In the genomic region with DNA sequence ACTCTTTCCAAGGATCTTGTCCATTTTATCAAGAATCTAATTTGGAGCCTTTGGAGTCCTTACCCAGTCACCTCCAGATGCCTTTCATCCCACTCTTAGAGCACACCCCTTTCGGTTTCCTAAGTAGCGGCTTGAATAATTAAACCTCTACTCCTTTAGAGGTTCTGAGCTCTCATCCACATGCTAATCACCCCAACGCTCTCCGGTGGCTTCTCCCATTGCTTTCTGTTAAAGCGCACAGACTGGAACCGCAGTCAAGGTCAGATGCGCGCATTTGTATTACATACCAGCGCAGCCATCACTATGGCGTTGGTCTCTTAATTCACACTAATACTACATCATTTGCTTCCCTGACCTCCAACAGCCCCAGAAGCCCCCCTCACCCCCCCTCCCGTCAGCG, we compare ENCODE assay signal across 21 mouse cellular contexts. TPM values are rescaled to one million over a fixed set of nuclear protein-coding genes. Genes with fewer than 3 reads are reported as not detected.
DNase-seq lines count a peak whose midpoint lies in the region; ATAC-seq and TF ChIP-seq lines count a peak whose summit lies in the region.
"Had no signal": no experiment of that assay in that cellular context is flagged by ENCODE, and none has a peak within 500 bp of the region (broad histone marks: within the 10 kb centered on the region; RNA-seq: fewer than 3 reads in every experiment).

No protein-coding gene starts in this region.

- 5% methylated on average over 12 of the region's 12 CpGs for WGBS in forebrain, embryonic 11.5 days
- 7% methylated on average over 12 of the region's 12 CpGs for WGBS in forebrain, postnatal 0 days
- WGBS in hindbrain, postnatal 0 days: 11% methylated on average over 11 of the region's 12 CpGs
- whole genome bisulfite sequencing in hindbrain, embryonic 12.5 days: 9% methylated on average over 11 of the region's 12 CpGs
- 12% methylated on average over 10 of the region's 12 CpGs for WGBS in midbrain, postnatal 0 days

- H3K4me2 ChIP-seq in forebrain, embryonic 11.5 days (ENCODE audit: low read depth, low read length, severe bottlenecking): 0 out of 2 replicates have a peak overlapping the region, but pooled peaks have one; percentile 11
- no peak overlapping the region for H3K4me2 ChIP-seq in forebrain, postnatal 0 days (ENCODE audit: low read depth)
- peak overlapping the region; percentile 23; the same call in 1 of the 2 replicates for H3K4me2 ChIP-seq in hindbrain, postnatal 0 days (ENCODE audit: low read depth, low read length)
- H3K4me2 ChIP-seq in hindbrain, embryonic 12.5 days (replicated peaks): no peak overlapping the region; the same call in 1 of the 2 replicates
- 0 out of 2 replicates have a peak overlapping the region, but pooled peaks have one; percentile 1 for H3K4me2 ChIP-seq in midbrain, postnatal 0 days (ENCODE audit: low read depth, low read length, poor library complexity, severe bottlenecking)
- H3K4me2 ChIP-seq: embryonic facial prominence, embryonic 13.5 days; hindbrain, embryonic 15.5 days; limb, embryonic 13.5 days had no signal

- TF ChIP-seq CTCF in forebrain, postnatal 0 days (IDR thresholded peaks at IDR 0.05; ENCODE audit: low read depth): no peak
- no peak for TF ChIP-seq CTCF in hindbrain, postnatal 0 days (IDR thresholded peaks at IDR 0.05; ENCODE audit: low read depth)
- TF ChIP-seq CTCF in midbrain, postnatal 0 days (IDR thresholded peaks at IDR 0.05): no peak

- no peaks in the 10 kb centered on the region for H3K36me3 ChIP-seq in forebrain, embryonic 11.5 days (ENCODE audit: control insufficient read depth, insufficient read depth, low read length)
- no peaks in the 10 kb centered on the region for H3K36me3 ChIP-seq in forebrain, postnatal 0 days (ENCODE audit: insufficient read depth)
- H3K36me3 ChIP-seq in hindbrain, postnatal 0 days (ENCODE audit: insufficient read depth, low read length): no peaks in the 10 kb centered on the region
- H3K36me3 ChIP-seq in hindbrain, embryonic 12.5 days: no peaks in the 10 kb centered on the region
- H3K36me3 ChIP-seq in midbrain, postnatal 0 days (ENCODE audit: insufficient read depth, low read length): no peaks in the 10 kb centered on the region
- H3K36me3 ChIP-seq: embryonic facial prominence, embryonic 13.5 days; hindbrain, embryonic 15.5 days; limb, embryonic 13.5 days had no signal

- no peak overlapping the region for H3K4me3 ChIP-seq in forebrain, embryonic 11.5 days (ENCODE audit: low read depth, low read length)
- H3K4me3 ChIP-seq in forebrain, postnatal 0 days (ENCODE audit: low read depth, low read length): no peak overlapping the region
- no peak overlapping the region for H3K4me3 ChIP-seq in hindbrain, postnatal 0 days (ENCODE audit: low read length)
- H3K4me3 ChIP-seq in hindbrain, embryonic 12.5 days: no peak overlapping the region
- H3K4me3 ChIP-seq in midbrain, postnatal 0 days (ENCODE audit: low read depth, low read length): no peak overlapping the region
- H3K4me3 ChIP-seq: embryonic facial prominence, embryonic 13.5 days; heart, adult 2 months; hindbrain, embryonic 15.5 days; limb, embryonic 13.5 days; megakaryocyte, embryonic 14.5 days had no signal

- H3K27ac ChIP-seq in forebrain, embryonic 11.5 days (ENCODE audit: low read depth, low read length): no peak overlapping the region
- no peak overlapping the region for H3K27ac ChIP-seq in forebrain, postnatal 0 days (ENCODE audit: low read depth, low read length)
- H3K27ac ChIP-seq in hindbrain, postnatal 0 days: no peak overlapping the region
- H3K27ac ChIP-seq in hindbrain, embryonic 12.5 days: no peak overlapping the region
- H3K27ac ChIP-seq in midbrain, postnatal 0 days (ENCODE audit: low read depth, low read length): no peak overlapping the region
- H3K27ac ChIP-seq: embryonic facial prominence, embryonic 13.5 days; heart, adult 2 months; hindbrain, embryonic 15.5 days; limb, embryonic 13.5 days had no signal

- H3K4me1 ChIP-seq in forebrain, embryonic 11.5 days (replicated peaks; ENCODE audit: control insufficient read depth, insufficient read depth, low read length): no peaks in the 10 kb centered on the region
- no peaks in the 10 kb centered on the region for H3K4me1 ChIP-seq in forebrain, postnatal 0 days (ENCODE audit: insufficient read depth)
- no peaks in the 10 kb centered on the region for H3K4me1 ChIP-seq in hindbrain, postnatal 0 days (ENCODE audit: insufficient read depth, low read length)
- H3K4me1 ChIP-seq in hindbrain, embryonic 12.5 days: peaks cover 9% of the 10 kb centered on the region
- no peaks in the 10 kb centered on the region for H3K4me1 ChIP-seq in midbrain, postnatal 0 days (ENCODE audit: insufficient read depth, low read length)
- H3K4me1 ChIP-seq: megakaryocyte, embryonic 14.5 days had no signal

- DNase-seq in forebrain, embryonic 11.5 days (ENCODE audit: low spot score): no peak
- DNase-seq in forebrain, postnatal 0 days: no peak
- no peak for DNase-seq in hindbrain, postnatal 0 days (ENCODE audit: low spot score)
- peak; percentile 95 for DNase-seq in R1 (ENCODE audit: low read depth, low spot score)
- DNase-seq in midbrain, postnatal 0 days (ENCODE audit: low spot score): no peak
- no peak for DNase-seq in cerebellum, postnatal 25 days
- no peak for DNase-seq in gastrocnemius, adult 18-20 months (ENCODE audit: low spot score)
- DNase-seq: adrenal gland, postnatal 36 days; cerebellum, adult 9-10 months; gastrocnemius, postnatal 10 days; heart, adult 2 months; kidney, adult 11 months; kidney, postnatal 36 days; lung, postnatal 10 days had no signal

- no peak for ATAC-seq in forebrain, embryonic 11.5 days (replicated peaks; ENCODE audit: low FRiP score)
- no peak for ATAC-seq in forebrain, postnatal 0 days
- no peak for ATAC-seq in hindbrain, postnatal 0 days
- no peak for ATAC-seq in hindbrain, embryonic 12.5 days (ENCODE audit: low FRiP score)
- ATAC-seq in midbrain, postnatal 0 days (ENCODE audit: low FRiP score): no peak
- ATAC-seq: activated CD4-positive, CD25-positive, alpha-beta regulatory T cell, adult 4 months; CD4-positive, CD25-positive, alpha-beta regulatory T cell, adult 4 months had no signal

- H3K9ac ChIP-seq in forebrain, embryonic 11.5 days (ENCODE audit: low read length): no peak overlapping the region
- H3K9ac ChIP-seq in forebrain, postnatal 0 days: no peak overlapping the region
- H3K9ac ChIP-seq in hindbrain, postnatal 0 days (replicated peaks; ENCODE audit: low read length): no peak overlapping the region
- no peak overlapping the region for H3K9ac ChIP-seq in hindbrain, embryonic 12.5 days
- H3K9ac ChIP-seq in midbrain, postnatal 0 days (replicated peaks; ENCODE audit: low read length, poor library complexity, severe bottlenecking): no peak overlapping the region
- H3K9ac ChIP-seq: embryonic facial prominence, embryonic 13.5 days; hindbrain, embryonic 15.5 days; limb, embryonic 13.5 days had no signal

- no peaks in the 10 kb centered on the region for H3K9me3 ChIP-seq in forebrain, embryonic 11.5 days (ENCODE audit: control insufficient read depth, low read length)
- no peaks in the 10 kb centered on the region for H3K9me3 ChIP-seq in forebrain, postnatal 0 days (ENCODE audit: low read length)
- H3K9me3 ChIP-seq in hindbrain, postnatal 0 days (ENCODE audit: low read length): no peaks in the 10 kb centered on the region
- no peaks in the 10 kb centered on the region for H3K9me3 ChIP-seq in hindbrain, embryonic 12.5 days (replicated peaks)
- H3K9me3 ChIP-seq in midbrain, postnatal 0 days (ENCODE audit: low read length): no peaks in the 10 kb centered on the region
- H3K9me3 ChIP-seq: embryonic facial prominence, embryonic 13.5 days; hindbrain, embryonic 15.5 days; limb, embryonic 13.5 days; megakaryocyte, embryonic 14.5 days had no signal

- no peaks in the 10 kb centered on the region for H3K27me3 ChIP-seq in forebrain, embryonic 11.5 days (ENCODE audit: control insufficient read depth, insufficient read depth, low read length)
- H3K27me3 ChIP-seq in forebrain, postnatal 0 days (ENCODE audit: insufficient read depth, low read length): no peaks in the 10 kb centered on the region; the same call in 1 of the 2 replicates
- no peaks in the 10 kb centered on the region for H3K27me3 ChIP-seq in hindbrain, postnatal 0 days (ENCODE audit: insufficient read depth, low read length)
- peaks cover 3% of the 10 kb centered on the region; the same call in 1 of the 2 replicates for H3K27me3 ChIP-seq in hindbrain, embryonic 12.5 days
- H3K27me3 ChIP-seq in midbrain, postnatal 0 days (ENCODE audit: insufficient read depth, low read length): peaks cover 3% of the 10 kb centered on the region; the same call in 1 of the 2 replicates

RNA-seq across cellular contexts. Expression of a gene that starts 55.7 kb away (rescaled TPM):
- 13.3 and 15.7 TPM in 2 replicates for polyA plus RNA-seq in forebrain, embryonic 11.5 days (2014; fragmentation: Nextera tagmentation; extraction: Ambion mirVana)
- 101 and 120 TPM in 2 replicates for total RNA-seq in forebrain, postnatal 0 days (2014; rRNA removed)
- polyA plus RNA-seq in forebrain, postnatal 0 days (2015; fragmentation: Nextera tagmentation; extraction: Ambion mirVana): 56.0 and 73.0 TPM in 2 replicates
- total RNA-seq in hindbrain, postnatal 0 days (2014; rRNA removed): 191 and 194 TPM in 2 replicates
- 90.0 and 96.4 TPM in 2 replicates for polyA plus RNA-seq in hindbrain, postnatal 0 days (2015; fragmentation: Nextera tagmentation; extraction: Ambion mirVana)
- 36.9 and 38.6 TPM in 2 replicates for polyA plus RNA-seq in hindbrain, embryonic 12.5 days (2016; fragmentation: Nextera tagmentation; extraction: Ambion mirVana)
- 172 and 179 TPM in 2 replicates for total RNA-seq in midbrain, postnatal 0 days (2014; rRNA removed)
- 108 and 111 TPM in 2 replicates for polyA plus RNA-seq in midbrain, postnatal 0 days (2015; fragmentation: Nextera tagmentation; extraction: Ambion mirVana)
- 1 to 10 TPM; 6.0 to 9.2 TPM for total RNA-seq in gastrocnemius, adult 18-20 months (2021)
- polyA plus RNA-seq: CD4-positive, CD25-positive, alpha-beta regulatory T cell, adult 4 months had no signal

Comparison
In these comparisons a context has a peak if more than half of its experiments do, and no peak if none do; other contexts are left out.
1. H3K4me2 ChIP-seq: peak in forebrain, embryonic 11.5 days (single experiment), hindbrain, postnatal 0 days (single experiment) and midbrain, postnatal 0 days (single experiment); none in forebrain, postnatal 0 days (single experiment) and hindbrain, embryonic 12.5 days (single experiment).